In the genomic region with DNA sequence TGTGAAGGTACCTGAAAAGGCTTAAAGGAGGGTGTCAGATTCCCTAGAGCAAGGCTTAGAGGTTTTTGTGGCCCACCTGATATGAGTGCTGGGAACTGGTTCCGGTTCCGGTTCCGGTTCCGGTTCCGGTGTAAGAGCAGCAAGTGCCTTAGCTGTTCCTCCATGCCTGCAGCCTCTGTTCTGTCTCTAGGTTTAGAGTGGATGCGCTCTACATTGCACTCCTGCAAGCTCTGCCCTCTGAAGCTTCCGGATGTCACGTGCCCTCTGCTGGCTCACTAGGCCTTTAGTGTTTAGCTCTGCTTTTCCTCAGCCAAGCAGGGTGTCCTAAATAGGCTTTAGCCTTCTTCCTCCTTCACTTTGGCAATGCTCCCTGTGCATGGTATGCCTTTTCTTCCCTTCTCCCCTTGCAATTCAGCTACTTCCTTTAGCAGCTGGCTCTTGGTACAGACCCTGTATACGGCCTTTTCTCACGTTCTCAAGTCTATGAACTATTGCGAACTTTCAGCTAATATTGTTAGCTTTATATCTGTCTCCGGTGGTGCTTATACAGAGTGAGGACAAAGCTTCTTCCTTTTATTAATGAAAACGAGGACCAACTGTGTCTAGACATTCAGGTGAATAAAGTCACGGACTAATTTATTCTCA, we compare ENCODE assay signal across 8 mouse cellular contexts. TPM values are rescaled to one million over a fixed set of nuclear protein-coding genes. Genes with fewer than 3 reads are reported as not detected.
A peak's percentile ranks its signal among the peaks of the same experiment; 100 is the strongest.
DNase-seq lines count a peak whose midpoint lies in the region; ATAC-seq lines count a peak whose summit lies in the region.

No protein-coding gene starts in this region.

- H3K9ac ChIP-seq in hindbrain, embryonic 14.5 days: peak overlapping the region; percentile 55; the same call in 1 of the 2 replicates

- 0 out of 2 replicates have a peak, but pooled peaks cover 6% of the 10 kb centered on the region for H3K36me3 ChIP-seq in hindbrain, embryonic 14.5 days (replicated peaks; ENCODE audit: control insufficient read depth, insufficient read depth)

- peaks cover 29% of the 10 kb centered on the region for H3K4me1 ChIP-seq in hindbrain, embryonic 14.5 days (replicated peaks; ENCODE audit: control insufficient read depth, insufficient read depth, low read length)

- H3K27me3 ChIP-seq in hindbrain, embryonic 14.5 days (ENCODE audit: control insufficient read depth, insufficient read depth, low read length): no peaks in the 10 kb centered on the region

- no peak for ATAC-seq in hindbrain, embryonic 14.5 days (ENCODE audit: low FRiP score)

- peak overlapping the region; percentile 95 for H3K4me3 ChIP-seq in hindbrain, embryonic 14.5 days (replicated peaks; ENCODE audit: low read length)

- peak; percentile 83 for DNase-seq in MN1 (ENCODE audit: low spot score)
- peak; percentile 64 to 69 for DNase-seq in cerebellum, postnatal 10 days
- DNase-seq in frontal cortex, postnatal 25 days (ENCODE audit: low spot score in 2 of 2): peak; percentile 23 to 40
- peak; percentile 38 for DNase-seq in hindbrain, embryonic 14.5 days (ENCODE audit: low spot score)
- peak; percentile 28 to 47 for DNase-seq in left cerebral cortex, adult 18-20 months (ENCODE audit: low spot score in 2 of 2)
- DNase-seq in lung, postnatal 36 days: peak; percentile 85
- peak; percentile 57 for DNase-seq in right cerebral cortex, adult 18-20 months
- DNase-seq in urinary bladder, postnatal 25 days (ENCODE audit: low spot score): peak; percentile 32

- H3K9me3 ChIP-seq in hindbrain, embryonic 14.5 days (ENCODE audit: control insufficient read depth, low read length): no peaks in the 10 kb centered on the region

- peak overlapping the region; percentile 93 for H3K4me2 ChIP-seq in hindbrain, embryonic 14.5 days (replicated peaks)

- 22% methylated on average over 14 of the region's 14 CpGs for WGBS in hindbrain, embryonic 14.5 days

- peak overlapping the region; percentile 82 for H3K27ac ChIP-seq in hindbrain, embryonic 14.5 days

RNA-seq across cellular contexts. Expression of a gene that starts 1.0 kb away (rescaled TPM):
- 39.0 and 40.6 TPM in 2 replicates for polyA plus RNA-seq in hindbrain, embryonic 14.5 days (2014; fragmentation: Nextera tagmentation; extraction: Ambion mirVana)
- total RNA-seq in left cerebral cortex, adult 18-20 months (2021): 10 to 100 TPM; 68.9 to 69.7 TPM

RNA-seq across cellular contexts. Expression of a gene that starts 3.1 kb away (rescaled TPM):
- polyA plus RNA-seq in hindbrain, embryonic 14.5 days (2014; fragmentation: Nextera tagmentation; extraction: Ambion mirVana): 117 and 128 TPM in 2 replicates
- total RNA-seq in left cerebral cortex, adult 18-20 months (2021): 10 to 100 TPM; 66.2 to 67.8 TPM

RNA-seq across cellular contexts. Expression of a gene that starts 37.2 kb away (rescaled TPM):
- polyA plus RNA-seq in hindbrain, embryonic 14.5 days (2014; fragmentation: Nextera tagmentation; extraction: Ambion mirVana): not detected in 2 replicates
- under 1 TPM; 0.53 to 0.73 TPM for total RNA-seq in left cerebral cortex, adult 18-20 months (2021)

RNA-seq across cellular contexts. Expression of a gene that starts 39.6 kb away (rescaled TPM):
- 7.9 and 10.3 TPM in 2 replicates for polyA plus RNA-seq in hindbrain, embryonic 14.5 days (2014; fragmentation: Nextera tagmentation; extraction: Ambion mirVana)
- total RNA-seq in left cerebral cortex, adult 18-20 months (2021): 10 to 100 TPM; 32.0 to 33.3 TPM

RNA-seq across cellular contexts. Expression of a gene that starts 43.8 kb away (rescaled TPM):
- 1.3 and 2.2 TPM in 2 replicates for polyA plus RNA-seq in hindbrain, embryonic 14.5 days (2014; fragmentation: Nextera tagmentation; extraction: Ambion mirVana)
- total RNA-seq in left cerebral cortex, adult 18-20 months (2021): 1 to 10 TPM; 4.9 to 5.0 TPM

Comparison
In these comparisons a context has a peak if more than half of its experiments do, and no peak if none do; other contexts are left out.
1. DNase-seq: peak in every context shown above with its lines; median percentile 85 in lung, postnatal 36 days; 83 in MN1; 66 in cerebellum, postnatal 10 days; 57 in right cerebral cortex, adult 18-20 months; 38 in hindbrain, embryonic 14.5 days; 38 in left cerebral cortex, adult 18-20 months; 32 in urinary bladder, postnatal 25 days; 32 in frontal cortex, postnatal 25 days.